Mouse (Mus musculus) midbrain, postnatal 0 days (tissue): ENCODE measurements around the gene Igf2bp1. TPM values are rescaled to one million over a fixed set of nuclear protein-coding genes. Genes with fewer than 3 reads are reported as not detected.
A peak's percentile ranks its signal among the peaks of the same experiment; 100 is the strongest.

Source experiments
- ATAC-seq: fragments of 200-750 bp; cut with Nextera tagmentation; 2 replicates; pipeline ENCODE4 v1.8.0; 2017; ENCODE audit warnings: moderate number of reproducible peaks, mild to moderate bottlenecking, moderate TSS enrichment, moderate library complexity; ENCODE audit not compliant: low FRiP score
- DNase-seq: peaks from one replicate; pipeline ENCODE4 v3.0.0-alpha.2; 2015; ENCODE audit warnings: low spot score
- H3K27ac ChIP-seq: fragments of 300-500 bp; sonication (generic); 2 replicates; pipeline ENCODE4 v1.5.1; 2014; ENCODE audit warnings: low read depth, mild to moderate bottlenecking, low read length, mixed read lengths
- H3K27me3 ChIP-seq: fragments of 300-500 bp; sonication (generic); 2 replicates; pipeline ENCODE4 v1.6.1; 2014; ENCODE audit warnings: low read length, control low read depth, mixed read lengths; ENCODE audit not compliant: insufficient read depth
- H3K36me3 ChIP-seq: fragments of 300-500 bp; sonication (generic); 2 replicates; pipeline ENCODE4 v1.6.1; 2014; ENCODE audit warnings: low read length, control low read depth, mixed read lengths; ENCODE audit not compliant: insufficient read depth
- H3K4me1 ChIP-seq: fragments of 300-500 bp; sonication (generic); 2 replicates; pipeline ENCODE4 v1.6.1; 2014; ENCODE audit warnings: mild to moderate bottlenecking, control low read depth, antibody characterized with exemption, low read length, mixed read lengths; ENCODE audit not compliant: insufficient read depth
- H3K4me2 ChIP-seq: fragments of 300-500 bp; sonication (generic); 2 replicates; pipeline ENCODE4 v1.6.1; 2014; ENCODE audit warnings: low read depth, mild to moderate bottlenecking, low read length, mixed read lengths; ENCODE audit not compliant: poor library complexity, severe bottlenecking
- H3K4me3 ChIP-seq: fragments of 300-500 bp; sonication (generic); 2 replicates; pipeline ENCODE4 v1.5.1; 2014; ENCODE audit warnings: low read depth, mild to moderate bottlenecking, low read length, moderate library complexity
- H3K9ac ChIP-seq: fragments of 300-500 bp; sonication (generic); replicated peaks from 2 replicates; pipeline ENCODE4 v1.6.1; 2014; ENCODE audit warnings: mild to moderate bottlenecking, low read length, moderate library complexity, mixed read lengths; ENCODE audit not compliant: poor library complexity, severe bottlenecking
- H3K9me3 ChIP-seq: fragments of 300-500 bp; sonication (generic); 2 replicates; pipeline ENCODE4 v1.6.1; 2016; ENCODE audit warnings: low read length, control low read depth
- CTCF ChIP-seq: IDR thresholded peaks from 2 replicates; pipeline ENCODE4 v1.5.1; 2016; ENCODE audit warnings: antibody characterized with exemption, mild to moderate bottlenecking
- WGBS: fragments of 180-500 bp; shearing (Covaris S2); extraction: QIAGEN DNeasy Blood & Tissue Kit; methylation state at CpG from one replicate; pipeline ENCODE4 v1.1.7; 2014; 5-methylcytosine and 5-hydroxymethylcytosine counted together
- polyA plus RNA-seq: library from polyadenylated mRNA; unstranded; fragments of >200 nt; fragmentation: Nextera tagmentation; extraction: Ambion mirVana; gene quantifications from 2 replicates; pipeline ENCODE4 v1.2.1, GENCODE M21; 2015
- total RNA-seq: library from RNA; depleted of rRNA; stranded (reverse); fragments of >200 nt; gene quantifications from 2 replicates; pipeline ENCODE4 v1.2.3, GENCODE M21; 2014

Gene Igf2bp1
- total and polyA plus RNA-seq, 2 experiments from 2014 or later, result 1.3 to 2.2 TPM

- H3K9ac ChIP-seq, result peak overlapping the region; percentile 74
- H3K27ac ChIP-seq, result peak overlapping the region; percentile 63; the same call in 1 of the 2 replicates
These were observed 28.4 kb upstream of the Igf2bp1 start for GRCm38 (mm10) chr11:96034116-96034515.

GRCm38 (mm10) chr11:96033264-96033663 is 27.5 kb upstream of the Igf2bp1 start:
- H3K4me3 ChIP-seq, result no peak overlapping the region
- WGBS, result 94% methylated on average over 2 of the region's 3 CpGs
- H3K9me3 ChIP-seq, result no peaks in the 10 kb centered on the region
- DNase-seq (peak; percentile 24), ATAC-seq (no peak)
- no peak overlapping the region for H3K27ac ChIP-seq
- 0 out of 2 replicates have a peak, but pooled peaks cover 3% of the 10 kb centered on the region for H3K36me3 ChIP-seq
- TF ChIP-seq CTCF, result peak; percentile 52
- H3K4me2 ChIP-seq, result no peak overlapping the region
- peaks cover 7% of the 10 kb centered on the region; the same call in 1 of the 2 replicates for H3K27me3 ChIP-seq
- no peak overlapping the region for H3K9ac ChIP-seq
- H3K4me1 ChIP-seq, result no peaks in the 10 kb centered on the region

More at GRCm38 (mm10) chr11:96034116-96034515, 28.4 kb upstream of the Igf2bp1 start:
- ATAC-seq, result no peak
- Histone ChIP-seq H3K4me1 (no peaks in the 10 kb centered on the region), H3K9me3 (no peaks in the 10 kb centered on the region), H3K4me3 (peak overlapping the region; percentile 84), H3K27me3 (peaks cover 3% of the 10 kb centered on the region; the same call in 1 of the 2 replicates), H3K4me2 (peak overlapping the region; percentile 91), H3K36me3 (peaks cover 6% of the 10 kb centered on the region)
- DNase-seq, result no peak
- WGBS, result 53% methylated on average over 8 of the region's 8 CpGs
- TF ChIP-seq CTCF, result no peak

GRCm38 (mm10) chr11:96031701-96032100 is 26.0 kb upstream of the Igf2bp1 start:
- DNase-seq, result no peak

GRCm38 (mm10) chr11:96030571-96030970 is 24.8 kb upstream of the Igf2bp1 start:
- no peak overlapping the region for H3K4me2 ChIP-seq
- no peaks in the 10 kb centered on the region for H3K4me1 ChIP-seq
- H3K27ac ChIP-seq, result no peak overlapping the region
- ATAC-seq (no peak), DNase-seq (no peak)
- no peaks in the 10 kb centered on the region for H3K9me3 ChIP-seq
- no peak for TF ChIP-seq CTCF
- H3K36me3 ChIP-seq, result no peaks in the 10 kb centered on the region
- H3K27me3 ChIP-seq, result peaks cover 7% of the 10 kb centered on the region; the same call in 1 of the 2 replicates
- H3K9ac ChIP-seq, result no peak overlapping the region
- 93% methylated on average over 3 of the region's 3 CpGs for WGBS
- no peak overlapping the region for H3K4me3 ChIP-seq

More at GRCm38 (mm10) chr11:96031701-96032100, 26.0 kb upstream of the Igf2bp1 start:
- peaks cover 7% of the 10 kb centered on the region; the same call in 1 of the 2 replicates for H3K27me3 ChIP-seq
- no peaks in the 10 kb centered on the region for H3K4me1 ChIP-seq
- H3K9me3 ChIP-seq, result no peaks in the 10 kb centered on the region
- H3K9ac ChIP-seq, result no peak overlapping the region
- no peak overlapping the region for H3K4me2 ChIP-seq
- 84% methylated on average over 2 of the region's 2 CpGs for WGBS
- no peaks in the 10 kb centered on the region for H3K36me3 ChIP-seq
- TF ChIP-seq CTCF, result peak; percentile 50
- H3K4me3 ChIP-seq, result no peak overlapping the region
- H3K27ac ChIP-seq, result no peak overlapping the region
- no peak for ATAC-seq

- Histone ChIP-seq H3K36me3 (no peaks in the 10 kb centered on the region), H3K4me1 (no peaks in the 10 kb centered on the region), H3K4me3 (no peak overlapping the region), H3K4me2 (no peak overlapping the region), H3K9ac (no peak overlapping the region), H3K27me3 (peaks cover 7% of the 10 kb centered on the region; the same call in 1 of the 2 replicates), H3K9me3 (no peaks in the 10 kb centered on the region), H3K27ac (no peak overlapping the region)
- no peak for TF ChIP-seq CTCF
- 60% methylated on average over 5 of the region's 5 CpGs for WGBS
- ATAC-seq (no peak), DNase-seq (no peak)
These were observed 22.4 kb upstream of the Igf2bp1 start for GRCm38 (mm10) chr11:96028130-96028529.

GRCm38 (mm10) chr11:96020622-96021021 is 14.9 kb upstream of the Igf2bp1 start:
- ATAC-seq (no peak), DNase-seq (no peak)
- Histone ChIP-seq H3K4me3 (no peak overlapping the region), H3K9ac (no peak overlapping the region), H3K4me1 (no peaks in the 10 kb centered on the region), H3K4me2 (no peak overlapping the region), H3K27me3 (no peaks in the 10 kb centered on the region), H3K36me3 (no peaks in the 10 kb centered on the region), H3K9me3 (no peaks in the 10 kb centered on the region), H3K27ac (no peak overlapping the region)
- WGBS, result 72% methylated on average over 4 of the region's 4 CpGs
- TF ChIP-seq CTCF, result no peak
